Mouse (Mus musculus): ENCODE results near the gene Nt5c1a. TPM values are rescaled to one million over a fixed set of nuclear protein-coding genes. Genes with fewer than 3 reads are reported as not detected.

Gene Nt5c1a
- polyA plus RNA-seq, 1 experiment from 2014 or later = not detected

DNA sequence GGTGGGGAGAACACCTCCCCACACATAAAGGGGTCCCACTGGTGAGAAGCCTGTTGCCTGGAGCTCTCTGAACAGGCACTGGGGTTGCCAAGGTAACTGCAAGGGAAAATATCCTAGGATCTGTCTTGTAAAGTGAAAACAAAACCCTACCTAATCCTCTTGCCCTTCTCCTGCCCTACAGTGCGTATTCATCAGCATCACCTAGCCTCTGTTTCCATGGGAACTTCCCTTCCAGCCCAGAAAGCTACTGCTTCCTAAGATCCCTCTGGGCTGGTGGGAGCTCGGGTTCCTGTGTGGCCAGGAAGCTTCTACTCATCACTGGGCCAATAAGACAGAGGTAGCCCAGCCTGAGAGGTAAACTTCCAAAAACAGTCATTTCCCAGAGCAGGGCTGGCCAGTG is 11.0 kb downstream of the Nt5c1a start:
- 35% methylated on average over 2 of the region's 2 CpGs for WGBS (ENCODE audit: insufficient replicate concordance)
- peaks cover 10% of the 10 kb centered on the region; the same call in 1 of the 2 replicates for H3K27me3 ChIP-seq

DNA sequence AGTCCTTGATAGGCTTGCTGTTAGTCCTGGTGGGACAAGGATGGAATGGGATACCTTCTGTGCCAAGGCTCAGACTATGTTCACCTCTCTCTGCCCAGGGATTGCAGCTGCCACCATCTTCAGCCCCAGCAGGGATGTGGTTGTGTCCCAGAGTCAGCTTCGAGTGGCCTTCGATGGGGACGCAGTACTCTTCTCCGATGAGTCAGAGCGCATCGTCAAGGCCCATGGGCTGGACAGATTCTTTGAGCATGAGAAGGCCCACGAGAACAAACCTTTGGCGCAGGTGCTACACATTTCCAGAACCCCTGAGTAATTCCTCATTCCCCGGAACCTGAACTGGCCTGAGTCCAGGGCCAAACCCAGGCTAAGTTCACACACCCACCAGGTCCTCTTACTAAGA is 12.7 kb downstream of the Nt5c1a start:
- 78% methylated on average over 9 of the region's 9 CpGs for WGBS (ENCODE audit: insufficient replicate concordance)
- H3K27me3 ChIP-seq = peaks cover 2% of the 10 kb centered on the region; the same call in 1 of the 2 replicates
- ATAC-seq (ENCODE audit: insufficient read depth) = no peak
- H3K4me2 ChIP-seq = no peak overlapping the region
- H3K4me3 ChIP-seq (replicated peaks) = no peak overlapping the region
- H3K4me1 ChIP-seq (replicated peaks) = no peaks in the 10 kb centered on the region
- H3K27ac ChIP-seq (replicated peaks) = no peak overlapping the region
- H3K36me3 ChIP-seq (replicated peaks) = no peaks in the 10 kb centered on the region
- H3K9me3 ChIP-seq (replicated peaks) = no peaks in the 10 kb centered on the region
- no peak overlapping the region for H3K9ac ChIP-seq

More for the DNA sequence above, 11.0 kb downstream of the Nt5c1a start:
- no peak overlapping the region for H3K4me3 ChIP-seq (replicated peaks)
- H3K9me3 ChIP-seq (replicated peaks) = no peaks in the 10 kb centered on the region
- H3K27ac ChIP-seq (replicated peaks) = no peak overlapping the region
- no peak overlapping the region for H3K4me2 ChIP-seq
- H3K4me1 ChIP-seq (replicated peaks) = no peaks in the 10 kb centered on the region
- no peaks in the 10 kb centered on the region for H3K36me3 ChIP-seq (replicated peaks)
- no peak overlapping the region for H3K9ac ChIP-seq
- no peak for ATAC-seq (ENCODE audit: insufficient read depth)

DNA sequence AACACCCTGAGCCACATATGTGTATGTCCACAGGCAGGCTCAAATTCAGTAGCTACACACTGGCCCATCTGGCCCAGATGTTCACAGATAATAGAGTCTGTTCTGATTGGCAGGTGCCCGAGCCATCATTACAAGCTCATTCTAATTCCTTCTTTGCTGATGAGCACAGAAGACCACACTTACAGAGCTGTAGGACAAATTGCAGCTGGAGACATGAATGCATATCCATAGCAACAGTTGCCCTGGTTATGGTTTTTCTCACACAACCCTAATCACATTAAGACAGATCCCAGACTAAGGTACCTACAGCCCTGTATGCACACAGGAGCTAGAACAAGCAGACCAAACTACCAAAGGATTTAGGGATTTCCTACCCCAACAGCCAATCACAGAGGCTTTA is 14.1 kb downstream of the Nt5c1a start:
- Histone ChIP-seq H3K4me3 (replicated peaks) (no peak overlapping the region), H3K9ac (no peak overlapping the region), H3K4me1 (replicated peaks) (no peaks in the 10 kb centered on the region), H3K27me3 (no peaks in the 10 kb centered on the region), H3K4me2 (no peak overlapping the region), H3K9me3 (replicated peaks) (no peaks in the 10 kb centered on the region), H3K36me3 (replicated peaks) (no peaks in the 10 kb centered on the region), H3K27ac (replicated peaks) (no peak overlapping the region)
- ATAC-seq (ENCODE audit: insufficient read depth) = no peak
- WGBS (ENCODE audit: insufficient replicate concordance) = 63% methylated on average over 1 of the region's 1 CpGs

DNA sequence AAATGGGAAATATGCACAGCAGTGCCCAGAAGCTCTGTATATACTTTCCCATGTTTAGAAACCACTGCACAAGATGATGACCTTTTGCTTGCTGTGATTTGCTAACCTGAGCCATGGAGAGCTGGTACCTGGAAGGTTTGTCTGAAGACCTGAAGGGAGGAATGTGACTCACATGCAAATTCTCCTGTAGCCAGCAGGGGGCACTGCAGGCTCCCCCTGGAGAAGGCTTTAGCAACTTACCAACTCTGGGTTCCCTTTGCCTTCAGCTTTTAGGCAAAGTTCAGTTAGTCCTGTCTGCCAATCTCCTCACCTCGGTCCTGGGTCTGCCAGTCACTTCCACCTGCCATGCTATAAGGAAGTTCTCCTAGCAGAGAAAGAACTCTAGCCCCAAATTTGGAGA is 15.5 kb downstream of the Nt5c1a start:
- Histone ChIP-seq H3K4me3 (replicated peaks) (no peak overlapping the region), H3K36me3 (replicated peaks) (no peaks in the 10 kb centered on the region), H3K4me1 (replicated peaks) (no peaks in the 10 kb centered on the region), H3K27ac (replicated peaks) (no peak overlapping the region), H3K4me2 (no peak overlapping the region), H3K9ac (no peak overlapping the region), H3K27me3 (no peaks in the 10 kb centered on the region), H3K9me3 (replicated peaks) (no peaks in the 10 kb centered on the region)
- ATAC-seq (ENCODE audit: insufficient read depth) = no peak
- WGBS (ENCODE audit: insufficient replicate concordance) = 3% methylated on average over 1 of the region's 1 CpGs

GRCm38 (mm10) chr4:123219720-123220357 is 18.5 kb downstream of the Nt5c1a start:
- H3K9ac ChIP-seq = no peak overlapping the region
- WGBS (ENCODE audit: insufficient replicate concordance) = 61% methylated on average over 15 of the region's 15 CpGs
- no peak for ATAC-seq (ENCODE audit: insufficient read depth)
- H3K4me1 ChIP-seq (replicated peaks) = no peaks in the 10 kb centered on the region
- no peak overlapping the region for H3K4me3 ChIP-seq (replicated peaks)
- no peaks in the 10 kb centered on the region for H3K27me3 ChIP-seq
- no peaks in the 10 kb centered on the region for H3K36me3 ChIP-seq (replicated peaks)
- no peak overlapping the region for H3K4me2 ChIP-seq
- H3K27ac ChIP-seq (replicated peaks) = no peak overlapping the region
- H3K9me3 ChIP-seq (replicated peaks) = no peaks in the 10 kb centered on the region

DNA sequence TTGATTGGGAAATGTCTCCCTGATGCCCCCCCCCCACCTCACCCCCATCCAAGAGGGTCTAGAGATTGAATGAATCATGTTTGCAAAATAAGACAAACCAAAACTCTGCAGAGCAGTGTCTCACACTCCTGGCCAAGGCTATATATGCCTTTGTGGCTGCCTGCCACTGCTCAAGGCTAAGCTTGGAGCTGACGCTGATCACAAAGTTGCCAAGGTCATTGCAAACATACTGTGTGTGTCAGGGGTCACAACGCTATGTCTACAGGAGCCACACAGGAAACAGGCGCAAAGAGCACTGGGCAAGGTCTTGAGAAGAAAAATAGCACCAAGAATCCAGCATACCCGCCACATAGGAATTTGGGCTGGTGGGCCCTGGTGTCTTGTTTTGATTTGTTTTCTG is 19.3 kb downstream of the Nt5c1a start:
- no peak for ATAC-seq (ENCODE audit: insufficient read depth)
- Histone ChIP-seq H3K27ac (replicated peaks) (no peak overlapping the region), H3K27me3 (no peaks in the 10 kb centered on the region), H3K9ac (no peak overlapping the region), H3K9me3 (replicated peaks) (no peaks in the 10 kb centered on the region), H3K4me2 (no peak overlapping the region), H3K4me3 (replicated peaks) (no peak overlapping the region), H3K36me3 (replicated peaks) (no peaks in the 10 kb centered on the region), H3K4me1 (replicated peaks) (no peaks in the 10 kb centered on the region)
- 57% methylated on average over 4 of the region's 4 CpGs for WGBS (ENCODE audit: insufficient replicate concordance)

DNA sequence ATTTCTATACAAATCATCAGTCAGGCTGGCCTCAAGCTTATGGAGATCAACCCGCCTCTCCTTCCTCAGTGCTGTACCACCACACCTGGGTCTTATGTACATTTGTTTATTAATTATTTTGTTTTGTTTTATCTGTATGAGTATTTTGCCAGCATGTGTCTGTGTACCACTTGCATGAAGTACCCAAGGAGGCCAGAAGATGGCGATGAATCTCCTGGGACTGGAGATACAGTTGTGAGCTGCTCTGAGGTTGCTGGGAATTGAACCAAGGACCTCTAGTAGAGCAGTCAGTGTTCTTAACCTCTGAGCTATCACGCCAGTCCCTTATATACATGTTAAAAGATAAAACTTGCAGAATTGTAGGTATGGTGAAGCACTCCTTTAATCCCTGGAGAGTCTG is 22.0 kb downstream of the Nt5c1a start:
- H3K4me2 ChIP-seq = no peak overlapping the region
- 43% methylated on average over 3 of the region's 3 CpGs for WGBS (ENCODE audit: insufficient replicate concordance)
- ATAC-seq (ENCODE audit: insufficient read depth) = no peak

GRCm38 (mm10) chr4:123225718-123226403 is 24.6 kb downstream of the Nt5c1a start:
- Histone ChIP-seq H3K36me3 (replicated peaks) (no peaks in the 10 kb centered on the region), H3K27ac (replicated peaks) (no peak overlapping the region), H3K4me3 (replicated peaks) (no peak overlapping the region), H3K4me1 (replicated peaks) (no peaks in the 10 kb centered on the region), H3K9me3 (replicated peaks) (no peaks in the 10 kb centered on the region), H3K9ac (no peak overlapping the region), H3K4me2 (no peak overlapping the region), H3K27me3 (peaks cover 18% of the 10 kb centered on the region; the same call in 1 of the 2 replicates)
- no peak for ATAC-seq (ENCODE audit: insufficient read depth)
- 61% methylated on average over 10 of the region's 10 CpGs for WGBS (ENCODE audit: insufficient replicate concordance)

More for the DNA sequence above, 22.0 kb downstream of the Nt5c1a start:
- H3K9me3 ChIP-seq (replicated peaks) = no peaks in the 10 kb centered on the region
- 0 out of 2 replicates have a peak, but pooled peaks cover 6% of the 10 kb centered on the region for H3K27me3 ChIP-seq
- no peak overlapping the region for H3K4me3 ChIP-seq (replicated peaks)
- H3K36me3 ChIP-seq (replicated peaks) = no peaks in the 10 kb centered on the region
- H3K9ac ChIP-seq = no peak overlapping the region
- H3K4me1 ChIP-seq (replicated peaks) = no peaks in the 10 kb centered on the region
- no peak overlapping the region for H3K27ac ChIP-seq (replicated peaks)

DNA sequence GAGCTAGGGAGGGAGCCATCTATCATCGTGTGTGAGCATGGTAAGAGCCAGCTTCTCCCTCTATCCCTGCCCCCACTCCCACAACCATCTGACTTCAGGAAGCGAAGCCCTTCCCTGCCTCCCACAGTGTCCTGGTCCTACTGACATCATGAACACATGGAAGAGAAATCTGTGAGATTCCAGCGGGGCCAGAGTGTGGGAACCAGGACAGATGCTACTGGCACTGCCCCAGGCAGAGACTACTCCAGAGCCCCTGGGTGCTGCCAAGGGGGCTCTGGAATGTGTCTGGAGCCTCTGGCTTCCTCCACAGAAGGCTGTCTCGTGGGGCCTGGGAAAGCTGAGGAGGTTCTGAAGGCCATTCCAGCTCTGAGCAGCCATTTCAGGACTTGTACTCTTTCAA is 26.4 kb downstream of the Nt5c1a start:
- 40% methylated on average over 4 of the region's 4 CpGs for WGBS (ENCODE audit: insufficient replicate concordance)
- Histone ChIP-seq H3K27me3 (peaks cover 32% of the 10 kb centered on the region), H3K9ac (no peak overlapping the region), H3K4me3 (replicated peaks) (no peak overlapping the region), H3K4me1 (replicated peaks) (no peaks in the 10 kb centered on the region), H3K27ac (replicated peaks) (no peak overlapping the region), H3K36me3 (replicated peaks) (no peaks in the 10 kb centered on the region), H3K9me3 (replicated peaks) (no peaks in the 10 kb centered on the region), H3K4me2 (no peak overlapping the region)
- ATAC-seq (ENCODE audit: insufficient read depth) = no peak

DNA sequence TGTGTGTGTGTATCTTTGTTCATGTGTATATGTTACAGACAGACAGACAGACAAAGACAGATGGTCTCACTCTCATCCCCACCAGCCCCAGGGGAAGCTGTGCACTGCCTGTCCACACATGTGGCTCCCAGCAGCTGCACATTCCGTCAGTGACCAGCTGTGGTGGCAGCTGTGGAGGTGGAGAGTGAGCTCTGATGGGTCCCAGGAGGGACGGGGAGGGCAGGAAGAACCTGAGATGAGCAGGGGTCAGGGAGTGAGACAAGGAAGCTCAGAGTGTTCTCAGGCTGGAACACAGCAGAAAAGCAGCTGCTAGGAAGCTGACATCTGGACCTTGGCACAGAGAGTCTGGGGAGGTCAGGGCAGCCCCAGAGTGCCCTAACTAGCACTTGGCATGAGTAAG is 27.0 kb downstream of the Nt5c1a start:
- Histone ChIP-seq H3K4me3 (replicated peaks) (no peak overlapping the region), H3K36me3 (replicated peaks) (no peaks in the 10 kb centered on the region), H3K4me1 (replicated peaks) (no peaks in the 10 kb centered on the region), H3K4me2 (no peak overlapping the region), H3K9ac (no peak overlapping the region), H3K27ac (replicated peaks) (no peak overlapping the region), H3K9me3 (replicated peaks) (no peaks in the 10 kb centered on the region), H3K27me3 (peaks cover 38% of the 10 kb centered on the region)
- no peak for ATAC-seq (ENCODE audit: insufficient read depth)
- 30% methylated on average over 2 of the region's 2 CpGs for WGBS (ENCODE audit: insufficient replicate concordance)

DNA sequence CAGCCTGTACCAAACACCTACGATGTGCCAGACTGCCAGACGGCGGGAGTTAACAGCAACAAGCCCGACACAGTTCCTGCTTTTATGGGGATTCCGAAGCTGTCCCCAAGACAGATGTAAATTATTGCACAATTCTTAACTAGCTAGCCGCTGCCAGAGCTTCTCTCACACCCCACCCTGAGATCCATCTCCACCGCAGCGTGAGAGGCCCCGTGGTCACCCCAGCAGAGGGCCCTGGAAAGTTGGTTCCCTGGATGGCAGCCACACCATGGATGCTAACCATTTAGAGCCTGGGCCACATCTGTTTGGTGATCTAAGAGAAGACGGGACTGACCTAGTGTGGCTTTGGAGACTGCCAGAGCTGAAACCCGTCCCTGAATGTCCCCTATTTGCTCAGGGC is 27.9 kb downstream of the Nt5c1a start:
- no peak overlapping the region for H3K9ac ChIP-seq
- no peak for ATAC-seq (ENCODE audit: insufficient read depth)
- no peaks in the 10 kb centered on the region for H3K36me3 ChIP-seq (replicated peaks)
- H3K4me1 ChIP-seq (replicated peaks) = no peaks in the 10 kb centered on the region
- H3K4me2 ChIP-seq = no peak overlapping the region
- 52% methylated on average over 11 of the region's 11 CpGs for WGBS (ENCODE audit: insufficient replicate concordance)
- no peaks in the 10 kb centered on the region for H3K9me3 ChIP-seq (replicated peaks)
- H3K27me3 ChIP-seq = peaks cover 47% of the 10 kb centered on the region
- no peak overlapping the region for H3K4me3 ChIP-seq (replicated peaks)
- H3K27ac ChIP-seq (replicated peaks) = no peak overlapping the region
